Mouse (Mus musculus): ENCODE measurements around the gene Frmd4a.

Frmd4a gene

DNA sequence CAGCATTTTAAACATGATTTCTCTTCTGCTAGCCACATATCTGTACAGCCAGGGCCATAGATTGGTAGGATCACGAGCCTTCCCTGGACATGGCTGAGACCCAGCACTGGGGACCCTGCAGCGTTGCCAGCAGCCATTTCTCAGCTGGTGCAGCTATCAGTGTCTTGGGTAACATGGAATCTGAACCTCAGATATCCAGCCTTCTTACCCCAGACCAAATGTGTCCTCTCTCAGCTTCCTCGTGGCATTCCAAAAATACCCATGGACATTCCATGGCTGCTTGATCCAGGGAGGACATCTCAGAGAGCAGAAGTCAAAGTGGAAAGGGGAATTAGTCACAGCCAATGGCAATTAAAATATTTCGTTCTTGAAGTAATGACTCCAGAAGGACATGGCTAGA, 321.6 kb downstream of the Frmd4a start:
- no peak for DNase-seq (ENCODE audit: low spot score)

DNA sequence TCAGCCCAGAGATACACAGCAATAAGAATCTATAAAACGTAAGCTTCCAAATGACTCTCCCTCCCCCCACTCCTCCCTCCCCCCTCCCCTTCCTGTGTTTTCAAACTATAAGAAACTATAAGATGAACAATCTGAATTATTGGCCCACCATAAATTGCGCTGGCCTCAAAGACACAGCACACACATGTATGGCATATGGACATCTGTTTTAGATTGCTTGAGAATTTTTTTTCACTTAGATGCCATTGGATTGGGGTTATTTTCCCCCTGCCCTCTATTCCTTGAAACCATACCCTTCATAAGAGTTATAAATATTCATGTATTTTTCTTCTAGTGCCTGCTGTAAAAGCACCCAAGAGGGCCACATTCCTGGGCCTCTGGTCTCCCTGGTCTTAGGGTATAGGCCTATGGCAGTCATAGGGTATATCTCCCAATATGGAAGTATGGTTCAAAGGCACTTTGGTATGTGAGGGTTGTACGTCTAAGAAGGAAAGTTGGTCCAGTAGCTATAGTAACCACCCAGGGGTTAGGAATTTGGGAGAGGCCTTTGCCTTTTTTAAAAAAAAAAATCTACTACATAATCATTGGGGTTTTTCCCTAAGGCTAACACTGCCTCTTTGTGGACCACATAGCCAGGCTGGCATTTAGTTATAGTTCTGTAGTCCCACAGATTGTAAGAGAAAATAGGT, 322.2 kb downstream of the Frmd4a start:
- no peak for DNase-seq (ENCODE audit: low spot score)

DNA sequence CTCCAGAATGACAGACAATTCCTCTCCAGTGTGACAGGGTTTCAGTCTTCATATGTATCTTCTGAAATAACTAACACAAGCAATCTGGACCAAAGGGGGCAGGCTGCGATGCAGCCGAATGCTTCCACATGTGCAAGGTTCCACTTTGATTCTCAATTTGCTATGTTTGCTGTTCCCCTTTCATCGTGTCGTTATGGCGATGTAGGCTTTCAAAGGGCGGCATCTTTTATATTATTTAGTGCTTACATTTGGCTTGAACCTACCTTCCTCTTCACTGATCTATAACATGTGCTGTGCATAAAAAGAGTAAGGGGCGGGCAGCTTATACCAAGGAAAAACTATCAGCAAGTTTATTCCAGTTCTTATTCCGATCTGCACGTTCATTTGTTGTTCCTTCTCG, 322.9 kb downstream of the Frmd4a start:
- no peak for DNase-seq (ENCODE audit: low spot score)

DNA sequence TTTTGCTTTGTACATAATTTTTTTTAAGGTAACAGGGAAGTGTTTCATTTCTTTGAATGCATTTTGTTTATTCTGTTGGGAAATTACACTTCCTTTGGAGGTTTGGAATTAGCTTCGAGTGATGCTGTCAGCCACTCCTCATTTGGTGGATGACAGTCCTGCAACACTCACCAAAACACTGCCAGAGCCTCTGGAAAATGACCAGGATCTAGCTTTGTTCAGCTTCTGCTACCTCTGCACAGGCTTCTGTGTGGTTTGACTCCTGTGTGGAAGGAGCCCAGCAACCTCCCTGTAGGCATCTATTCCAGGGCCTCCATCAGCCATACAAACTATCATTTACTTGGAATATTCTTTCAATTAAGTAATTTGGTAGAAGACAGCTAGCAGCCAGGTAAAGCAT, 323.6 kb downstream of the Frmd4a start:
- DNase-seq (ENCODE audit: low spot score): no peak

DNA sequence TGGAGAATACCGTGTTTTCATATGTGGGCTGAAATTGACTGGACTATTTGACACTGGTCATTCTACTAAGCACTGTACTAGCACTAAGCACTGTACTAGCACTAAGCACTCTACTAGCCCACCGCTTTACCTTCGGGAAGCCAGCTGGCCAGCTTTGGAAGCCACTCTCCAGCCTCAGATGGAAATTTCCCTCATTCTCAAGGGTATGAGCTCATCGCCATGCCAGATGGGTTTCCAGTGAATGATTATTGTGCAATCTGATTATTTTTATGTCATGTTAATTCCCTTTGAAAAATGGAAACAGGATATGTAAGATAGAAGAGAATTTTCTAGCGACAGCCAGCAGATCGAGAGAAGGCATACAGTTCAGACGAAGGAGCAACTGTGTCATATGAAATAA, 324.5 kb downstream of the Frmd4a start:
- DNase-seq (ENCODE audit: low spot score): no peak

DNA sequence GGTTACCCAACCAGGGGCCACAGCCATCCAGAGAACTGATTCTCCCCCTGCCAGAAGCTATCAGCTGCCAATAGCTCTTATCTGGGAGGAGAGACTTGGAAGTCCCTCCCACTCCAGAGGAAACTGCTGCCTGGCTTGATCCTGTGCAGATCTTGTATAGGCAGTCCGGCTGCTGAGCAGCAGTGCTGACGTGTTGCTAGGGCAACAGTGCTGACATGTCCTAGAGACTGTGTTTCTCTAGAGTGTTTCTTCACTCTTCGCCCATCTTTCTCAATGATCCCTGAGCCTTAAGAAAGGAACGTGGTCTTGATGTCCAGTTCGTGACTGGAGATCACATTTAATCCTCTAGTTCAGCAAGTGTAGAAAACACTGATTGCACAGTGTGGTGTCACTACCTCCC, 326.9 kb downstream of the Frmd4a start:
- no peak for DNase-seq (ENCODE audit: low spot score)

DNA sequence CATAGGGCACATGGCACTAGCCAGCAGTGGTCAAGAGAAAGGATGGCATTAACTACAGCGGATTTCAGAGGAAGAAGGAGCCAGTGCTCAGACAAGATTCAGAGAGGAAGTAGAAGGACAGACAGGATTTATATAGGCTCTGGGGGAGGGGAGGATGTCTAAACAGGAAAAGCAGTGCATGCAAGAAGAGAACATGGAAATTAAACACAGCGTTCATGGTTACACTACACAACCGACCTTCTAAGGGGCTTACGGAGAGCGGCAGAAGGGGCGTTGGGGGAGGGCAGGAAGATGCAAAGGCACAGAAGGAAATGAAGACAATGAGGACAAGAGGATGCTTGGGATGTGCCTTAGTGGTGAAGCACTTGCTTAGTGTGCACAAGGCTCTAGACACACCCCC, 328.7 kb downstream of the Frmd4a start:
- peak; percentile 19 for DNase-seq (ENCODE audit: low spot score)

DNA sequence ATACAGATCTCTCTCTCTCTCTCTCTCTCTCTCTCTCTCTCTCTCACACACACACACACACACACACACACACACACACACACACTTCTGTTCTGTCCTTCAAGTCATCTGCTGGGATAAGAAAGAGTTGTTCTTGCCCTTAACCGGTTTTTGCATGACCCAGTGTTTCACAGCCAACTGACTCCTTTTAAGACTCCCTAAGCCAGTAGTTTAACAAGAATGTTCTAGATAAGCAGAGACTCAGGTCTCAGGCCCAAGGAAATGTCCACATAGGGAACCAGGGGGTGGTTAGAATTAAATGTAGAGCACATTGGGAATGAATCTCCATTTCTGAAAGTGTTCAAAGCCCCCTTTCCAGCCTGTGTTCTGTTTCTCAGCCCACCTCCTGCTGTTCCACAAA, 329.4 kb downstream of the Frmd4a start:
- DNase-seq (ENCODE audit: low spot score): no peak

DNA sequence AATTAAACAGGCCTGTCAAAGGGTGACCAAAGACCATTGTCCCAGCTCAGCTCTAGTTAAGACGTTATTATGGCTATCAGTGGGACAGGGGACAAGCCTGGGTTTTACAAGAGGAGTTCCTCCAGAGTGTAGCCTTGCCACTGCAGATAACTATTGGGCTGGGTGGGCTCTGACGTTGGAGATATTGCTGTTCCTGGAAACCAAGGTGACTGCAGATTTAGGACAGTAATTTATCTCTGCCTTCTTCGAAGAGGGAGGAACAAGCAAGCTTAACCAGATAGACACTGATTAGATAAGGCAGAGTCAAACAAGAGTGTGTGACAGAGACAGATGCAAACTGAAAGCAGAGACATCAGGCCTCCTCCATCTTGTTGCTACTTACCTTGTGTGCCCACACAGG, 330.3 kb downstream of the Frmd4a start:
- no peak for DNase-seq (ENCODE audit: low spot score)

DNA sequence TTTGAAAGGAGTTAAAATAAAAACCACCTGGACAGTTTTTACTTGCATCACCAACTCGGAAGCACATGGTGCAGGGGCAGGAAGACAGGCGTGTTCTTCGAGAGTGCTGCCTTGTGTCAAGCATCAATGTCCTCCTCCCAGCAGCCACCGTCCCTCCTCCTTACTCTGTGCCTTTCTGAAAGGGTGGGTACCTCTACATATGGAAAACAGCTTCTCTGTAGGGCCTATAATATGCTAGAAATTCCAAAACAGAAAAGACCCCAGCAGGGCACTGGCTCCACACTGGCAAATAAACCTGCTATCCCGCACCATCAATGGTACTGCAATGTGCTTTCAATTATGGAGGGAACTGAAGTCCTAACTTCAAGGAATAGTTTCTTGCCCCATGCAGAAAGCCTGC, 331.0 kb downstream of the Frmd4a start:
- DNase-seq (ENCODE audit: low spot score): no peak

DNA sequence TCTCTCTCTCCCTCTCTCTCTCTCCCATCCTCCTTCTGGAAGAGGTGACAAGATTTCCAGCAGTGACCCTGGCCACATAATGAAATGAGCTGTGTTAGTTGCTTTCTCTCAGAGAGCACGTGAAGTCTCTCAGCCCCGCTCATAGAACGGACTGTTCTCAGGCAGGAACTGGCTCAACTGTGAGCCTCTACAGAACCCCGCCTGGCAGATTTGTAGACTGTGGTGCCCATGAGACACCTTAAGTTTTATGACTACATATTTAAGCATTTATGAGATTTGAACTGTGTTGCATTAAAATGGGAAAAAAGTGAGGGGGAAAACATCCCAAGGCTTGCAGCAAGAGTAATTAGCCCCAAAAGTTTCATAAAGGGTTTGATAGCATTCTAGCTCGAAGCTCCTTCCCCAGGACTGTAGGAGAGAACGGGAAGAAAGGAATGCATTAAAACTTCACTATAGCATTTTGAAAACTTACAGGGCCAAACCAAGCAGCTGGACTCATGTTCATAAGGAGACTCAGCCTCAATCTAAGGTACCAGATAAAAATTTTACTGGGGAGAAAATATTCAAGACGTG, 339.4 kb downstream of the Frmd4a start:
- DNase-seq (ENCODE audit: low spot score): no peak

DNA sequence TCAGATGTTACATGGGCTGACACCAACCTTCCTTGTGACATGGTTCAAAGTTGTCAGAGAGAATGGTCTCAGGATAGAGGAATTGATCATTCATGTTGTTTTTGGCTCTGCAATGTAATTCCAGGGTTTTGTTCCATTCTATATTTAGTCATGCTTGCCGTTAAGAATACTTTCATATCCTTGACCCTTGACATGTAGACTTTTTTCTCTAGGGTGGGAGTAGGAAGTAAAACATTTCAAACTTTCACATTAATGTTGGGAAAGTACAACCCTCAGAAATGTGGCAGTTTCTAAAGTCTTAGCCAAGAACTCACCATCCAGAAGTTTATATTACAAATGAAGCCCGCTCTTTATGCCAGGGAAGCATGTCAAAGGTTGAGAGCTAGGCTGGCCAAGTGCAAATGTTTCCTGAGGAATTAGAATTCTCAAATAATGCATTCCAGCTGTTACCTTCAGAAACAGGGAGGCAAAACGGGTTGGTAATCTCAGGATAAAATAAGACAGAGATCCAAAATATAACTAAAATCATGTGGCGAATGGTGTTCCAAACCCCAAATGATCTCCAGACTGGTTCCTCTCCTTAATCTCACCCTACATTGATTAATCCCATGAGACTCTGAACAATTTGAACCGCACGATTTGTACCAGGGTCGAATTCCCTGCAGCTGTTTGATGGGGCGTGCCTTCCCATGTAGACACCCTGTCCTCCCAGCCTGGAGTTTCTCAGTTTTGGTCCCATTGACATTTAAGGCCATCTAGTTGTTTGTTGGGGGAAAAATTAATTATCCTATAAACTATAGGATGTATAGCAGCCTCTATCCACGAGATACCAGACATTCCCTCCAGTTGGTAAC, 344.7 kb downstream of the Frmd4a start:
- no peak for DNase-seq (ENCODE audit: low spot score)

DNA sequence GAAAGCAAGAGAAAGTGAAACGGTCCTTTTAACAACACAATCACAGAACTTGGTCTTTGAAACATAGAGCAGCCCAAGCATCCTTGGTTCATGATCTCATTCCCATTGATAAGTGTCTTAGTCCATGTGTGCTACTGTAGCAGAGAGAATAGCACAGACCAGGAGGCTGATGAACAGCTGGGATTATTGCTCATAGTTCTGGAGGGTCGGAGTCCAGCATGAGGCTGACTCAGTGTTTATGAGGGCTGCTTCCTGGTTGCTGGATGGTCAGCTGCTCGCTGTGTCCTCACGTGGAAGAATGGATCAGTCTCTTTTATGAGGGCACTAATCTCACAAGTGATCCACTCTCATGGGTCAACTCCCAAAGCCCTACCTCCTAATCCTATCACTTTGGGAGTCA, 347.4 kb downstream of the Frmd4a start:
- DNase-seq (ENCODE audit: low spot score): no peak

DNA sequence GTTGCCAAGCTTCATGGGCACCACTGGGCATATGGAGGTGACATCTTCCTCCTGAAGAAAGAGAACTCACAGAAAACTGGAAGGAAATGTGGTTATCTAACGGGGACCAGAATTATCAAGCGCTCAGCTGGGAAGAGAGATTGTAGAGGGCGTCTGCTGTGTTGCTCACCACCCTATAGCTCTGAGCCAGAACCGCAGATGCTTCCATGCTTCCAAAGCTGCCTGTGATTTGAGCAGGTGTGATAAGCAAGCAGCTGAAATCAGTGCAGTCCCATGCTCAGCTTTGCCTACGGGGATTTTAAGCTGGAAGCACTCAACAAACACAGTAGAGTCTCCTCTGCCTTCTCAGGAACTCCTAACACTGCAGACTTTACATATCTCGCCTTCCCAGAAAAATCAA, 351.0 kb downstream of the Frmd4a start:
- DNase-seq (ENCODE audit: low spot score): no peak

DNA sequence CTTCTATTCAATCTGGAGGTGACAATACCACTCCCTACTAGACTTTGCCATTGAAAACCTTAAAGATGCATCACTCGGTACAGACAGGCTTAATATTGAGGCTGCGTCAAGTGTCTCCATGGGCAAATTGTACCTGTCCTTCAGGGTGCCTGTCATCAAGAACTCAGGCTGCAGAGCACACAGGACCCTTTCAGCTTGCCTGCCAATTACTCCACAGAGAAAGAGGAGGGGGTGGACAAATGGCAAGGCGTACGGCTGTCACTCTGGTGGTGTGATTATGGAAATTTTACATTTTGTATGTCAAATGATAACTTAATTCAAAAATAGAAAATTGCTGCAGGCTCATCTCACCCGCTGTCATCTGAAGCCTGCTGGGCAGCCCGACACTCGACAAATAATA, 353.0 kb downstream of the Frmd4a start:
- no peak for DNase-seq (ENCODE audit: low spot score)

DNA sequence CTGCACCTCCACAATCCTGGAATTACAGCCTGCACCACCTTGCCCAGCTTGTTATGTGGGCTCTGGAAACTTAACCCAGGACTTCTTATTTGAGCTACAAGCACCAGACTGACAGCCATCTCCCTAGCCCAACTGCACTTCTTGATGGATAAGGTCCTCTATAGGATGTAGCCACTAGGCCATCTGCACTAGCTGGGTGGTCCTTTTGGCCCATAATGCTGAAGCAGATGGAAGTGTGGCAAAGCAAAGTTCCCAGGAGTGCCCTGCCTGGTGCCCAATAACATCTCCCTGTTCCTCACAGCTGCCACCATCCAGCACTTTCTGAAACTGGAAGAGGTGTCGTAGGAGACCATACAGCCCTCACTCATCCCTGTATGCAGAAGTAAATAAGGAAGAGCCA, 353.8 kb downstream of the Frmd4a start:
- no peak for DNase-seq (ENCODE audit: low spot score)

DNA sequence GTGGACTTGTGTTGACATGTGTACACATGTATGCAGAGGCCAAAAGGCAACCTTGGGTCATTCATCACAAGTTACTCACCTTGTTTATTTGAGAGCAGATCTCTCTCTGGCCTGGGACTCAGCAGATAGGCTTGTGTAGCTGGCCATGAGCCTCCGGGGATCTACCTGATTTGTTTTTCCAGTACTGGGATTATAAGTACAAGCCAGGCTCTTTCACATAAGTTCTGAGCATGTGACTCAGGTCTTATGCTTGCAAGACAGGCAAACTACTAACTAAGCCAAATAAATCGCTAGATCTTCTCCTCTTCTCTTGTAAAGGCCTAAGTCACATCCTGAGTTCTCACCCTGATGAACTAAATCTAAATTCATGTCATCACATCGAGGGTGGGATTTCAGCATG, 361.3 kb downstream of the Frmd4a start:
- DNase-seq (ENCODE audit: low spot score): no peak

DNA sequence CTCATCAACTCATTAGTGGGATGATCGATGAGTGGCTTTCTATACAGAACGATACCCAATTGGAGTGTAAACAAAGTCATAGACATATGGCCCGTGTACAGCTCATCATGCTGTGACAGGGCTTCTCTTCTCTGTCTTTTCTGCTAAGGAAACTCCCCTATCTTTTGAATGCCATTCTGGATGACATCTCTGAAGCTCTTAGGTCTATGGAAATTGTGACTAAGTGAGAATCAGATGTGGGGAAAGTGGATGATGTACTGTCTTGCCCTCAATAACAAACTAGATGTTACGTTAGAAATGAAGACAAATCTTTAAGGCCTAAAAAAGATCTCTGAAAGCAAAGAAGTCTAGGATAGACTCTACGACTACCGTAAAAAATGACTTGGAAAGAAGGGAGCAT, 362.9 kb downstream of the Frmd4a start:
- no peak for DNase-seq (ENCODE audit: low spot score)

DNA sequence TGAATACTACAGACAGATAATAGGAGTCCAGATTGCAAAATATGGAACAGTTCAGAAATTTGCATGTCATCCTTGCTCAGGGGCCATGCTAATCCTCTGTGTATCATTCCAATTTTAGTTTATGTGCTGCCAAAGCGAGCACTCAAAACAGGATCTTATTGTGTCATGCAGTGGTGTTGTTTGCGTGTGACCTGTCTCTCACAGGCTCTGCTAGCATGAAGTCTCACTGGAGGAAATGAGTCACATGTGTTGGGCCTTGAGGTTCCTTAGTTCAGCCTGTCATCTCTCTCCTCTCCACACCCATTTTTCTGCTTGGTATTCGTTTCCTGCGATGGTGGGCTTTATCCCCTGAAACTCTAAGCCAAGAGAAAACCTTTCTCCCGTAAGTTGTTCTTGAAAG, 363.4 kb downstream of the Frmd4a start:
- DNase-seq (ENCODE audit: low spot score): no peak

DNA sequence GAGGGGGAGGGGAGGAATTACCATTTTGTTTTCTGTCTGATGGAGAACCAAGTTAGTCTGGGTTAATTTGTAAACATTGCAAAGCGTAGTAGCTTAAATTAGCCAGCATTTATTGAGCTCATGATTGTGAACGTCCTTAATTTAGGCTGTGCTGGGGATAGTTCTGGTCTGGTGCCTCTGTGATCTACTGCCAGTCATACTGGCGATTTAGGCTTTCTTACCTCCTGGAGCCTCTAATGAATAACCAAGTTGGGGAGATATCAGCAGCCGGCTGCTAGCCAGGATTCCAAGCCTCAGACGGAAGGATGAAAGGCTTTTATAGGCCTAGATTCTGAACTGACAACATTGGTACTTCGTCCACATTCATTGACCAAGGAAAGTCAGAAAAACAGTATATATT, 369.0 kb downstream of the Frmd4a start:
- DNase-seq (ENCODE audit: low spot score): no peak

DNA sequence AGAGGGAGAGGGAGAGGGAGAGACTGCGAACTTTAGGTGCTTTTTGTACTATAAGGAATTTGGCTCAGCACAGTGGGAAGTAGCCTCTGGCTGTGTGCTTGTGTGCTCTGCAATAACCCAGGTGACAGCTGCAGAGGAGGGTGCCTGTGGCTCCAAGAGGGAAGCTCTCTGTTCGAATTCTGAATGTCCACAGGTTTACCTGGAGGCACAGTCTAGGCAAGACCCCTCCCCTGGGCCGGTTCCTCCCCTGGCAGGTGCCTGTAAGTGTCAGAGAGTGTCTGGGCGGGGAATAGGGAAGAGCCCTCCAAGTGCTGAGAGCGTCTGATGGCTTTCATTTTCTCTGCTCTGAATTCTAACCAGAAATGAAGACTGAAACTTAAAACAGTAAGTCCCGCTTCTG, 371.8 kb downstream of the Frmd4a start:
- DNase-seq (ENCODE audit: low spot score): no peak

DNA sequence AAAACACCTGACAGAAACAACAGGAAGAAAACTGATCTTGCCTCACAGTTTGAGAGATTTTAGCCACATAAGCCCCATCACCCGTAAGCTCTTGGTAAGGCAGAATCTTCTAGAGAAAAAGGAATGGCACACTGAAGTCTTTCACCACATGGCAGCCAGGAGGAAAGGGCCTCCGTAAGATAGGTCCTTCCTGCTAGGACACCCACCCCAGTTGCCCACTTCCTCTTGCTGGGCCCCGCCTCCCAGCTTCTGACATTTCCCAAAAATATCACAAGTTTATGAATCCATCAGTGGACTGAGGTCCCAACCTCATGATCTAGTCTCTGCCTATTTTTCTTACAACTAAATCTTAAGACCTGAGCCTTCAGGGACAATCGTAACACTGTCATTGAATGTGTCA, 373.6 kb downstream of the Frmd4a start:
- no peak for DNase-seq (ENCODE audit: low spot score)

DNA sequence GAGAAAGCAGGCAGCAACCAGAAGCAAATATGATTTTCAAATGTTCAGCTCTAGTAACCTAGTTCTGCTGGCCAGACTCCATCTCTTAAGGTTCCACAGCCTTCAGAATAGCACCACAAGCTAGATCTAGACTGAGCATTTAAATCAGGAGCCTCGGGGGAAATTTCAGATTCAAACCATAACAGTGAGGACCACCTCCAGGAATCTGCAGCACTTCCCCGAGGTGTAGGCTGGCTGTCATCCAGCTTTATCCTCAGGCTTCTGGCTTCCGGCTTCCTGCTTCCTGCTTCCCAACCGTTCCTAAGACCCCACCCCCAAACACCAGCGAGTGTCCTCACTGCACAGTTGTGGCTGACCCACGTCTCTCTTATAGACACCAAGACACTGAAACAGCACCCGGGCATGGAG, 374.2 kb downstream of the Frmd4a start:
- DNase-seq (ENCODE audit: low spot score): no peak

DNA sequence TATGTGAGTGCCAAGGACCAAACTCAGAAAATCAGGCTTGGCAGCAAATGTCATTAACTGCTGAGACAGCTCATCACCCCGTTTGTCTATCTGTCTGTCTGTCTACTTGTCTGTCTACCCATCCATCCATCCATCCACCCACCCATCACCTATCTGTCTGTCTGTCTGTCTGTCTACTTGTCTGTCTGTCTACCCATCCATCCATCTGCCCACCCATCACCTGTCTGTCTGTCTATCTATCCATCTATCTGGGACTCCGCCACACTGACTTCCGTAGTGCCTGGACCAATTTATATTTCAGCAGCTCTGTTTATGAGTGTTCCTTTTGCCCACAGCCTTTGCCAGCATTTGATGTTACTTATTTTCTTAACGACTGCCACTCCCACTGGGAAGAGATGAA, 375.5 kb downstream of the Frmd4a start:
- DNase-seq (ENCODE audit: low spot score): no peak

Data from yolk sac, embryonic 10.5 days (tissue).